Mouse (Mus musculus) CD4-positive, CD25-positive, alpha-beta regulatory T cell, adult 4 months (primary cell): Measurements from ENCODE around the gene Clca3a2. TPM values are rescaled to one million over a fixed set of nuclear protein-coding genes. Genes with fewer than 3 reads are reported as not detected.

Experiments used
- polyA plus RNA-seq, 2 experiments: library from polyadenylated mRNA; unstranded; fragments of 100-300 nt; shearing (Covaris generic); gene quantifications; one replicate each; pipeline ENCODE4 v1.2.1; 2017

Gene Clca3a2
- polyA plus RNA-seq, 2 experiments from 2014 or later = not detected

Other genes with a start within 250 kb of the Clca3a2 start
- gene Hs2st1, start 249.3 kb downstream of the Clca3a2 start, polyA plus RNA-seq = 1 to 10 TPM; 2.0 to 3.5 TPM
- 100 to 1,000 TPM; 288 to 301 TPM for gene Selenof, start 249.2 kb downstream of the Clca3a2 start, polyA plus RNA-seq
- 10 to 100 TPM; 43.3 to 59.8 TPM for gene Sh3glb1, start 99.2 kb downstream of the Clca3a2 start, polyA plus RNA-seq
- under 1 TPM in 1 of 2 experiments, not detected in 1; 0.09 TPM for gene Clca3a1, start 58.5 kb downstream of the Clca3a2 start, polyA plus RNA-seq
- not detected for gene Clca3b, start 29.9 kb upstream of the Clca3a2 start, polyA plus RNA-seq
- not detected for gene Clca4b, start 113.0 kb upstream of the Clca3a2 start, polyA plus RNA-seq
- gene Clca4a, start 155.6 kb upstream of the Clca3a2 start, polyA plus RNA-seq = not detected
- not detected for gene Clca1, start 213.3 kb upstream of the Clca3a2 start, polyA plus RNA-seq